ENCODE assay signal across 13 mouse cellular contexts in the genomic region with DNA sequence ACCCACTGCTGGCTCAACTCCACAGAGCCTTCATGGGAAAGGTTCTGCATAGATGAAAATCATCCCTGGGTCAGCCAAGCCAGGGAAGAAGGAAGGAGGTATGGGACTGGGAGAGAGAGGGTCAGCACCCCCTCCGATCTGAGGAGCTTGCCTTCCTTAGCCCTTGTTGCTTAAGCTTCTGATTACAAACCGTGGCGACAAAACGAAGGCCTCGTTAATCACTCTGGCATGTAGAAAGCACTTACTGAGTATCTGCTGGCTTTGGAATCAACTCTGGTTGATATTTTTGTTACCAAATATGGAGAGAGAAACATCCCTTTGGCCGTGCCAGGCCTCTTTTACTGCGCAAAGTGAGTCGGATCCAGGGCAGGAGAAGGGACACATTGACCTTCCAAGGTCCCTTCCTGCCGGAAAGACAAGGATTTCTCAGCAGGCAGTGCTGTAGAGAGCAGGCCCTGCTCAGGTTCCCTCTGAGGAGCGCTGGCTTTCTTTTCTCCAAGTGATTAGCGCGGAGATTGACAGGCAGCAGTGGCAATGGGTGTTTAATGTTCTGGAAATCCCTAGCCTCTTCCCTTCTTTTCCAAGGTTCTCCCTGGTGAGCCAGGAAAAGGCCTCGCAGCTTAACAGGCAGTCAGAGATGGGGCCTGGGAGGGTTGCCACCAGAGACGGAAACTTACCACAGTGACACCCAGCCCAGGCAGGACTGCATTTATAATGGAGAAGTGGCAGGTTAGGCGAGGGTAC. TPM values are rescaled to one million over a fixed set of nuclear protein-coding genes. Genes with fewer than 3 reads are reported as not detected.
DNase-seq lines count a peak whose midpoint lies in the region; ATAC-seq lines count a peak whose summit lies in the region.
"Had no signal": no experiment of that assay in that cellular context is flagged by ENCODE, and none has a peak within 500 bp of the region (broad histone marks: within the 10 kb centered on the region; RNA-seq: fewer than 3 reads in every experiment).

No protein-coding gene starts in this region.

- H3K27ac ChIP-seq in heart, embryonic 10.5 days: peak overlapping the region; percentile 86
- H3K27ac ChIP-seq: limb, embryonic 12.5 days had no signal

- H3K9me3 ChIP-seq in heart, embryonic 10.5 days: no peaks in the 10 kb centered on the region
- H3K9me3 ChIP-seq: limb, embryonic 12.5 days had no signal

- ATAC-seq in megakaryocyte-erythroid progenitor cell, adult 5-6 weeks (replicated peaks; ENCODE audit: low FRiP score, low TSS enrichment, poor library complexity, severe bottlenecking): no peak

- peaks cover 16% of the 10 kb centered on the region for H3K4me1 ChIP-seq in heart, embryonic 10.5 days

- H3K36me3 ChIP-seq in heart, embryonic 10.5 days: no peaks in the 10 kb centered on the region
- H3K36me3 ChIP-seq: limb, embryonic 12.5 days had no signal

- H3K4me3 ChIP-seq in heart, embryonic 10.5 days: no peak overlapping the region
- H3K4me3 ChIP-seq: limb, embryonic 12.5 days had no signal

- H3K27me3 ChIP-seq in heart, embryonic 10.5 days (ENCODE audit: insufficient read depth, poor library complexity, severe bottlenecking): no peaks in the 10 kb centered on the region
- H3K27me3 ChIP-seq: limb, embryonic 12.5 days had no signal

- WGBS in heart, embryonic 10.5 days: 27% methylated on average over 15 of the region's 15 CpGs

- peak; percentile 74 for DNase-seq in heart, embryonic 10.5 days (ENCODE audit: low spot score)
- no peak for DNase-seq in heart, adult 18-20 months
- peak; percentile 13 to 30 for DNase-seq in kidney, postnatal 4 days
- DNase-seq in kidney, adult 18-20 months: no peak
- DNase-seq in brain, adult 2 months (ENCODE audit: low read depth, low spot score): peak; percentile 18
- peak; percentile 14 for DNase-seq in heart, postnatal 4 days
- no peak for DNase-seq in left cerebral cortex, adult 8-10 months (ENCODE audit: low spot score in 2 of 2)
- DNase-seq: gastrocnemius, postnatal 10 days had no signal

RNA-seq across cellular contexts. Expression of gene 4930564D02Rik, which starts 33.1 kb away (rescaled TPM):
- polyA plus RNA-seq in heart, embryonic 10.5 days (2016; fragmentation: Nextera tagmentation; extraction: Ambion mirVana): not detected in 2 replicates
- total RNA-seq in heart, adult 18-20 months (2021): not detected
- total RNA-seq in heart, postnatal 4 days (2021): not detected
- total RNA-seq in megakaryocyte-erythroid progenitor cell, adult 5-6 weeks (2014; fragmentation: Nextera tagmentation): not detected in 2 replicates
- total RNA-seq in megakaryocyte-erythroid progenitor cell, adult 5-6 weeks (2017): not detected in 2 replicates
- total RNA-seq in left cerebral cortex, adult 8-10 months (2022): not detected
- total RNA-seq: gastrocnemius, postnatal 10 days; neutrophil, adult 5-6 weeks had no signal
- polyA plus RNA-seq: C2C12; cortical plate, adult 2 months; limb, embryonic 12.5 days had no signal

RNA-seq across cellular contexts. Expression of gene Cttnbp2nl, which starts 46.8 kb away (rescaled TPM):
- polyA plus RNA-seq in heart, embryonic 10.5 days (2016; fragmentation: Nextera tagmentation; extraction: Ambion mirVana): 35.9 and 37.4 TPM in 2 replicates
- 10 to 100 TPM; 20.7 to 21.6 TPM for total RNA-seq in heart, adult 18-20 months (2021)
- 10 to 100 TPM; 35.3 to 36.3 TPM for total RNA-seq in heart, postnatal 4 days (2021)
- not detected in 2 replicates for total RNA-seq in megakaryocyte-erythroid progenitor cell, adult 5-6 weeks (2014; fragmentation: Nextera tagmentation)
- total RNA-seq in megakaryocyte-erythroid progenitor cell, adult 5-6 weeks (2017): not detected in 2 replicates
- 10 to 100 TPM; 25.6 to 34.7 (median 29.9) TPM for total RNA-seq in left cerebral cortex, adult 8-10 months (2022)

Comparison
In these comparisons a context has a peak if more than half of its experiments do, and no peak if none do; other contexts are left out.
1. DNase-seq: peak in heart, embryonic 10.5 days (single experiment), kidney, postnatal 4 days (2 of 2), brain, adult 2 months (single experiment) and heart, postnatal 4 days (single experiment); none in heart, adult 18-20 months (0 of 2), kidney, adult 18-20 months (single experiment) and left cerebral cortex, adult 8-10 months (0 of 2).
2. RNA of gene Cttnbp2nl, which starts 46.8 kb away (total RNA-seq): 35.3 to 36.3 TPM in heart, postnatal 4 days, 25.6 to 34.7 TPM in left cerebral cortex, adult 8-10 months and 20.7 to 21.6 TPM in heart, adult 18-20 months; not detected in megakaryocyte-erythroid progenitor cell, adult 5-6 weeks; every median in the first group is over 10 times any median in the second.